Mouse (Mus musculus) adrenal gland, adult (tissue): ENCODE results near the gene Sipa1.
A peak's percentile ranks its signal among the peaks of the same experiment; 100 is the strongest.

ENCODE experiments used
- DNase-seq, 2 experiments: peaks; one replicate each; pipeline ENCODE4 v3.0.0; 2022 to 2023; ENCODE audit warnings: low spot score in 1 of 2; ENCODE audit not compliant: inconsistent age in 2 of 2

The Sipa1 gene

DNA sequence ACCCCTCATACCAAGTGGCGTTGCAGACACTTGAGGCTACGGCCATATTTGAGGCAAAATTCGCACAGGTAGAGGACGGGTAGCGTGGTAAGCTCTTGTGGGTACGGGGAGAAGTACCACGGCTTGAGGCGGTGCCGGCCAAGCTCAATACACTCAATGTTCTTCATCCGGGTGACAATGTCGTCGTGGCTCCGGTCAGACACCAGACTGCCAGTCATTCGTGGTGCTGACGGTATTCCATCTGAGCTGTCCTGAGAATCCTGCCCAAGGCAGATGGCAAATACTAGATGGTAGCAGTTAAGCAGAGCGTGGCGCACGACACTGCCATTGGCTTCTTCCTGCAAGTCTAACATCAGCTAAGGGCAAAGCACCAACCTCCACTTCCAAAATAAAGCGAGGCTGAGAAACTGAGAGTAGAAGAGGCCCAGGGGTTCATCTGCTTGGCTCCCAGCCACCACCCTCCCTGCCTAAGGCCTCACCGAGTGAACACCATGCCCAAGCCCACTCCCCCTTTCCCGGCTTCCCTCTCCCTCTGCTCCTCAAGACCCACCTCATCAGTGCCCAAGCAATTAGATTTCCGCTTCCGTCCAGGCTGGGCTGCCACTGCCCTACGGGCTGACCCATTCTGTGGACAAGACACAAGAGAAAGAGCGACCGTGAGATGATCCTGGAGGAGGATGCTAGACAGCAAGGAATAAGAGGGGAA is 55.6 kb downstream of the Sipa1 start:
- DNase-seq: peak; percentile 22 to 44

GRCm38 (mm10) chr19:5606196-5606595 is 57.3 kb downstream of the Sipa1 start:
- DNase-seq: no peak

GRCm38 (mm10) chr19:5605126-5605525 is 58.4 kb downstream of the Sipa1 start:
- no peak for DNase-seq

GRCm38 (mm10) chr19:5603664-5604063 is 59.8 kb downstream of the Sipa1 start:
- no peak for DNase-seq

DNA sequence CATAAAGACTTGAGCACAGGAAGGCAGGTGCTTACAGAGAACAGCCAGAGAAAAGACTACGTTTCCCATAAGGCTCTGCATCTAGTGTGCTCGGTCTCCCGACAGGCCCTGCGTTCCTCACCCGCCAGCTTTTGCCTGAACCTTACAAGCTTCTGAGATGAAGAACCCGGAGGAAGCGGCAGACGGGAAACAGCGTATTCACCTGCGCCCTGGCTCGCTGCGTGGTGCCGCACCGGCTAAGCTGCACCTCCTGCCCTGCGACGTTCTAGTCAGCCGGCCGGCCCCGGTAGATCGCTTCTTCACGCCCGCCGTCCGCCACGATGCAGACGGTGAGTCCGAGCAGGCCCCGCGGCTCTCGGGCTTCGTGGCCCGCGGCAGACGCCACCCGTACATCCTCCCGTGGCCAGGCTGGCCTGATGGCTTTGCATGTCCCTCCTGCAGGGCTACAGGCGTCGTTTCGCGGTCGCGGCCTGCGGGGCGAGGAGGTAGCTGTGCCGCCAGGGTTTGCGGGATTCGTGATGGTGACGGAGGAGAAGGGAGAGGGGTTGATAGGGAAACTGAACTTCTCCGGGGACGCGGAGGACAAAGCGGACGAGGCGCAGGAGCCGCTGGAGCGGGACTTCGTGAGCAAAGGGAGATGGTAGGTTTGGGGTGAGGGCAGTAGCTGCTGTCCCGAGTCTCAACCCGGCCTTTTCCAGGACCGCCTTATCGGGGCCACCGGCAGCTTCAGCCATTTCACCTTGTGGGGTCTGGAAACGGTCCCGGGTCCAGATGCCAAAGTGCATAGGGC is 61.6 kb downstream of the Sipa1 start, which contains the start of gene Rnaseh2c:
Rnaseh2c (plus strand) TSS at position 122 of the 790 bp plus-strand sequence.
- DNase-seq: peak; percentile 82 to 94
